Mouse (Mus musculus): ENCODE results near the gene Tmem178. TPM values are rescaled to one million over a fixed set of nuclear protein-coding genes. Genes with fewer than 3 reads are reported as not detected.

The Tmem178 gene
- total and polyA plus RNA-seq, 3 experiments = 0.28 TPM; not detected in 2

DNA sequence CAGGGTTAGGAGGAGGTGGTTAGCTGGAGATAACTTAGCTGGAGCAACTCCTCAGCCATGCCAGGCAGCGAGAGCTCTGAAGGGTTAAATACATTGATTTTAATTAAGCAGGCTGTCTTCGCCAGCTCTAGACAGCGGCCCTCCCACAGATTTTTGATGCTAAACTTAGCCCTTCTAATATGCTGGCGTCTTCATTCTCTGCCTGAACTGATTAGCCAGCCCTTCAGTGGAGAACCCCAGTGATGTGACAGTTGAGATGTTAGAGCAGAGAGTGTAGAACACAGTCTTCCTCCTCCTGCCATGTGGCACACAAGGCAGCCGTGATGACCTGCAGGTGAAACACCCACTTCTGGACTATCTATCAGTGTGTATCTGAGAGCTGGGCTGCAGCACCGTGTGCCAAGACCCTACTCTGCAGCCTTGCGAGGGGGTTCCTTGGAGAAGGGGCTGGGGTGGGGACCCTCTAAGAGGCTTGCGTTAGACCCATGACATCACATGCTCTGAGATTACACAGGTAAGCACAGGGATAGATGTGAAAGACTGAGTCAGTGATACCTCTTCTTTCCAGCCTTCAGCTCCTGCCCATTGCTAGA, 47.2 kb downstream of the Tmem178 start:
- TF ChIP-seq KAT2A (conservative IDR thresholded peaks at IDR 0.05; ENCODE audit: low read depth, low read length) = no peak
- TF ChIP-seq RCOR1 (IDR thresholded peaks at IDR 0.05; ENCODE audit: low read depth, low read length) = no peak
- TF ChIP-seq CHD1 (IDR thresholded peaks at IDR 0.05; ENCODE audit: low read depth, low read length) = no peak
- no peak for TF ChIP-seq ZKSCAN1 (IDR thresholded peaks at IDR 0.05; ENCODE audit: low read depth, low read length)
- no peak for TF ChIP-seq HCFC1 (IDR thresholded peaks at IDR 0.05; ENCODE audit: low read depth, low read length)
- no peak for TF ChIP-seq E2F4 (IDR thresholded peaks at IDR 0.05; ENCODE audit: borderline replicate concordance, low read depth, low read length)
- no peak for TF ChIP-seq TBP (IDR thresholded peaks at IDR 0.05; ENCODE audit: low read depth, low read length)
- no peak for TF ChIP-seq MAX (IDR thresholded peaks at IDR 0.05; ENCODE audit: low read length)
- TF ChIP-seq GATA1 (IDR thresholded peaks at IDR 0.05; ENCODE audit: low read depth, low read length) = no peak
- TF ChIP-seq MAFK (IDR thresholded peaks at IDR 0.05; ENCODE audit: borderline replicate concordance, low read depth, low read length) = no peak
- TF ChIP-seq ETS1 (IDR thresholded peaks at IDR 0.05; ENCODE audit: low read depth, low read length) = no peak
- TF ChIP-seq POLR2AphosphoS2 (IDR thresholded peaks at IDR 0.05; ENCODE audit: low read length) = no peak
- TF ChIP-seq JUND (IDR thresholded peaks at IDR 0.05; ENCODE audit: low read depth, low read length) = no peak
- Histone ChIP-seq H3K9ac (ENCODE audit: control insufficient read depth, low read depth, low read length, poor library complexity, severe bottlenecking) (no peak overlapping the region), H3K27ac (ENCODE audit: control insufficient read depth, low read depth, low read length) (no peak overlapping the region), H3K79me2 (ENCODE audit: control insufficient read depth, insufficient read depth, low read length, poor library complexity) (no peaks in the 10 kb centered on the region), H3K27me3 (ENCODE audit: control insufficient read depth in 1 of 2, insufficient read depth in 2 of 2, low read length in 2 of 2) (no peaks in the 10 kb centered on the region; a peak in 1 of 4 replicates), H3K4me1 (ENCODE audit: control insufficient read depth in 1 of 2, insufficient read depth in 2 of 2, low read length in 2 of 2) (no peaks in the 10 kb centered on the region), H3K4me3 (ENCODE audit: control insufficient read depth in 1 of 2, insufficient read depth in 1 of 2, low read depth in 2 of 2, low read length in 2 of 2) (no peak overlapping the region), H3K36me3 (ENCODE audit: control insufficient read depth in 1 of 2, insufficient read depth in 2 of 2, low read length in 2 of 2) (no peaks in the 10 kb centered on the region), H3K9me3 (replicated peaks; ENCODE audit: insufficient read depth, low read length) (no peaks in the 10 kb centered on the region)
- DNase-seq (ENCODE audit: low read depth, low spot score) = no peak

DNA sequence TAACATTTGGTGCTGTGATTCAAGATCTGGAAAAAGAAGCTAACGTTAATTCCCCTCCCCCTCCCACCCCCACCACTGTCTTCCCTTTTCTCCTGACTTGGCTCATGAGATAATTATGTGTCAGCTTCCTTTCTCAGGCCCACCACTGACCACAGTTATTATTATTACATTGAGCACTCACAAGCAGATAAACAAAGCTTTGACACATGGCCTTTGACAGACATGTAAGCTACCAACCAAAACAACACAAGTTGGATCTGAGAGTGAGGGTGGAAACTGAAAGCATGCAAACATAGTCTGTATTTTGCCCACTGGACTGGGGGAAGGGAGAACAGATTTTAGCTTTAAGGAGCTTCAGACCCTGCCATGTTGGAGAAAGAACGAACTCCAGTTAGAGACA, 52.8 kb downstream of the Tmem178 start:
- Histone ChIP-seq H3K79me2 (ENCODE audit: control insufficient read depth, insufficient read depth, low read length, poor library complexity) (no peaks in the 10 kb centered on the region), H3K4me3 (ENCODE audit: control insufficient read depth in 1 of 2, insufficient read depth in 1 of 2, low read depth in 2 of 2, low read length in 2 of 2) (no peak overlapping the region), H3K36me3 (ENCODE audit: control insufficient read depth in 1 of 2, insufficient read depth in 2 of 2, low read length in 2 of 2) (peaks cover 0 to 2% of the 10 kb centered on the region in 2 experiments; a peak in 1 of 4 replicates), H3K27me3 (ENCODE audit: control insufficient read depth in 1 of 2, insufficient read depth in 2 of 2, low read length in 2 of 2) (no peaks in the 10 kb centered on the region), H3K4me1 (ENCODE audit: control insufficient read depth in 1 of 2, insufficient read depth in 2 of 2, low read length in 2 of 2) (peaks cover 0 to 3% of the 10 kb centered on the region in 2 experiments; a peak in 1 of 4 replicates), H3K9me3 (replicated peaks; ENCODE audit: insufficient read depth, low read length) (no peaks in the 10 kb centered on the region), H3K27ac (ENCODE audit: control insufficient read depth, low read depth, low read length) (no peak overlapping the region), H3K9ac (ENCODE audit: control insufficient read depth, low read depth, low read length, poor library complexity, severe bottlenecking) (no peak overlapping the region)
- DNase-seq (ENCODE audit: low read depth, low spot score) = peak; percentile 27
- TF ChIP-seq TCF12 (IDR thresholded peaks at IDR 0.05; ENCODE audit: low read depth, low read length) = no peak
- TF ChIP-seq EP300 (IDR thresholded peaks at IDR 0.05; ENCODE audit: low read depth in 1 of 2, low read length in 2 of 2) = peak in 1 of 2 experiments; percentile 36; a peak in 2 of 4 replicates

DNA sequence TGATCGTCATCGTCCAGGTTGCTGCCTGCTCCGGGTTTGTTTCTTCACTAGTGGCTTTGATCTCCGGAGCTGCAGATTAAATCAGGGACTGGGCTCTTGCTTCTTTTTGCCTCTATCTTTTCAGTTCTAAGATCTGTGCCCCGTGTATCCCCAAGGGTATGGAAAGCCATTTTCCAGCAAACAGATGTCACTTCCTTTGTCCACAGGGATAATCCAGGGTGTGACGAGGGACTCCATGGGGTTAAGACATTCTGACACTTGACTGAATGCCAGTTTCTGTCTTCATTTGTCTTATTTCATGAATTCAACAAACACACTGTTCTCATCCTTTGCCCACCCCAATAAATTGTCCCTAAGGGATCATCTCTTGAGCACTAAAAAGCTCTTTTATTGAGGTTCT, 54.5 kb downstream of the Tmem178 start:
- TF ChIP-seq ETS1 (IDR thresholded peaks at IDR 0.05; ENCODE audit: low read depth, low read length) (no peak), EP300 (IDR thresholded peaks at IDR 0.05; ENCODE audit: low read depth in 1 of 2, low read length in 2 of 2) (no peak), MYC (IDR thresholded peaks at IDR 0.05; ENCODE audit: low read depth, low read length) (no peak), ZNF384 (IDR thresholded peaks at IDR 0.05; ENCODE audit: low read depth, low read length) (no peak), MEF2A (IDR thresholded peaks at IDR 0.05; ENCODE audit: extremely low read depth, insufficient replicate concordance, low read depth, low read length, poor library complexity, severe bottlenecking) (no peak), KAT2A (conservative IDR thresholded peaks at IDR 0.05; ENCODE audit: low read depth, low read length) (no peak), JUND (IDR thresholded peaks at IDR 0.05; ENCODE audit: low read depth, low read length) (no peak), NRF1 (IDR thresholded peaks at IDR 0.05; ENCODE audit: insufficient read depth, low read depth, low read length, poor library complexity, severe bottlenecking) (no peak), MAX (IDR thresholded peaks at IDR 0.05; ENCODE audit: low read length) (no peak), POLR2AphosphoS5 (IDR thresholded peaks at IDR 0.05; ENCODE audit: borderline replicate concordance, low read depth, low read length) (no peak), ZC3H11A (IDR thresholded peaks at IDR 0.05; ENCODE audit: low read depth, low read length) (no peak), GABPA (IDR thresholded peaks at IDR 0.05; ENCODE audit: low read depth, low read length) (no peak), USF1 (IDR thresholded peaks at IDR 0.05; ENCODE audit: low read depth, low read length) (no peak), ZMIZ1 (IDR thresholded peaks at IDR 0.05; ENCODE audit: low read depth, low read length) (no peak)
- Histone ChIP-seq H3K9me3 (replicated peaks; ENCODE audit: insufficient read depth, low read length) (no peaks in the 10 kb centered on the region), H3K36me3 (ENCODE audit: control insufficient read depth in 1 of 2, insufficient read depth in 2 of 2, low read length in 2 of 2) (peaks cover 0 to 2% of the 10 kb centered on the region in 2 experiments; a peak in 1 of 4 replicates)

More for the DNA sequence above, 54.5 kb downstream of the Tmem178 start:
- Histone ChIP-seq H3K27me3 (ENCODE audit: control insufficient read depth in 1 of 2, insufficient read depth in 2 of 2, low read length in 2 of 2) (no peaks in the 10 kb centered on the region; a peak in 1 of 4 replicates), H3K79me2 (ENCODE audit: control insufficient read depth, insufficient read depth, low read length, poor library complexity) (no peaks in the 10 kb centered on the region), H3K4me3 (ENCODE audit: control insufficient read depth in 1 of 2, insufficient read depth in 1 of 2, low read depth in 2 of 2, low read length in 2 of 2) (no peak overlapping the region), H3K4me1 (ENCODE audit: control insufficient read depth in 1 of 2, insufficient read depth in 2 of 2, low read length in 2 of 2) (peaks cover 0 to 3% of the 10 kb centered on the region in 2 experiments; a peak in 1 of 4 replicates), H3K27ac (ENCODE audit: control insufficient read depth, low read depth, low read length) (no peak overlapping the region), H3K9ac (ENCODE audit: control insufficient read depth, low read depth, low read length, poor library complexity, severe bottlenecking) (no peak overlapping the region)
- no peak for DNase-seq (ENCODE audit: low read depth, low spot score)

Measured in MEL (cell line).